Mouse (Mus musculus): ENCODE results near the gene Srp54c.
"Not testable (repeated sequence)": the region's sequence is repeated elsewhere in the genome, so short reads cannot be mapped to it uniquely, and the experiment has no call there.

Srp54c gene

GRCm38 (mm10) chr12:55229626-55230519, at the start of gene Srp54c:
Srp54c (plus strand) TSS chr12:55230168.
- not testable (repeated sequence) for DNase-seq

- DNase-seq = not testable (repeated sequence)
Observed at GRCm38 (mm10) chr12:55187686-55188085, 42.3 kb upstream of the Srp54c start.

- not testable (repeated sequence) for DNase-seq
Observed at GRCm38 (mm10) chr12:55189127-55189526, 40.8 kb upstream of the Srp54c start.

- DNase-seq = not testable (repeated sequence)
Observed at GRCm38 (mm10) chr12:55199306-55199705, 30.7 kb upstream of the Srp54c start, which contains the start of gene 1700047I17Rik2. 1700047I17Rik2 (plus strand) TSS chr12:55199592.

- not testable (repeated sequence) for DNase-seq
Observed at GRCm38 (mm10) chr12:55199799-55200198, 30.2 kb upstream of the Srp54c start.

GRCm38 (mm10) chr12:55212944-55213343, 17.0 kb upstream of the Srp54c start:
- not testable (repeated sequence) for DNase-seq

- not testable (repeated sequence) for DNase-seq
Observed at GRCm38 (mm10) chr12:55230520-55230861, 523 bp downstream of the Srp54c start.

GRCm38 (mm10) chr12:55242243-55242642, 12.3 kb downstream of the Srp54c start:
- DNase-seq = not testable (repeated sequence)

- DNase-seq = not testable (repeated sequence)
Observed at GRCm38 (mm10) chr12:55261950-55262349, 32.0 kb downstream of the Srp54c start.

GRCm38 (mm10) chr12:55263385-55263784, 33.4 kb downstream of the Srp54c start:
- DNase-seq = not testable (repeated sequence)

GRCm38 (mm10) chr12:55272243-55272642, 42.3 kb downstream of the Srp54c start:
- DNase-seq = no peak

- not testable (repeated sequence) for DNase-seq
Observed at GRCm38 (mm10) chr12:55277583-55277982, 47.6 kb downstream of the Srp54c start.

GRCm38 (mm10) chr12:55298112-55298511, 68.1 kb downstream of the Srp54c start:
- no peak for DNase-seq

GRCm38 (mm10) chr12:55299336-55299735, 69.4 kb downstream of the Srp54c start, which contains the start of gene 1110008L16Rik:
1110008L16Rik (plus strand) TSS chr12:55299577.
- DNase-seq = no peak

- DNase-seq = no peak
Observed at GRCm38 (mm10) chr12:55300820-55301351, 70.9 kb downstream of the Srp54c start.

GRCm38 (mm10) chr12:55301472-55302300, 71.7 kb downstream of the Srp54c start:
- DNase-seq = no peak

- peak; percentile 95 for DNase-seq
Observed at GRCm38 (mm10) chr12:55302485-55303441, 72.8 kb downstream of the Srp54c start, which contains the start of gene Ppp2r3c. Ppp2r3c (minus strand) TSS chr12:55302998.

- no peak for DNase-seq
Observed at GRCm38 (mm10) chr12:55306371-55306770, 76.4 kb downstream of the Srp54c start.

- no peak for DNase-seq
Observed at GRCm38 (mm10) chr12:55307566-55307965, 77.6 kb downstream of the Srp54c start.

- peak; percentile 51 for DNase-seq
Observed at GRCm38 (mm10) chr12:55308731-55309130, 78.8 kb downstream of the Srp54c start.

GRCm38 (mm10) chr12:55309501-55309900, 79.5 kb downstream of the Srp54c start:
- no peak for DNase-seq

- no peak for DNase-seq
Observed at GRCm38 (mm10) chr12:55311841-55312240, 81.9 kb downstream of the Srp54c start.

All from kidney, adult 11 months (tissue).